Mouse (Mus musculus) neural tube, embryonic 12.5 days (tissue): ENCODE data around the gene Uap1l1. TPM values are rescaled to one million over a fixed set of nuclear protein-coding genes. Genes with fewer than 3 reads are reported as not detected.

Experiments used
- ATAC-seq: fragments of 200-750 bp; cut with Nextera tagmentation; 2 replicates; pipeline ENCODE4 v1.8.0; 2017; ENCODE audit warnings: low read depth, mild to moderate bottlenecking, moderate TSS enrichment, moderate library complexity; ENCODE audit not compliant: low FRiP score
- H3K27ac ChIP-seq: fragments of 300-500 bp; sonication (generic); 2 replicates; pipeline ENCODE4 v1.5.1; 2016
- H3K27me3 ChIP-seq: fragments of 300-500 bp; sonication (generic); replicated peaks from 2 replicates; pipeline ENCODE4 v1.6.1; 2016; ENCODE audit warnings: mild to moderate bottlenecking
- H3K36me3 ChIP-seq: fragments of 300-500 bp; sonication (generic); 2 replicates; pipeline ENCODE4 v1.6.1; 2016; ENCODE audit warnings: mild to moderate bottlenecking
- H3K4me1 ChIP-seq: fragments of 300-500 bp; sonication (generic); 2 replicates; pipeline ENCODE4 v1.6.1; 2016
- H3K4me2 ChIP-seq: fragments of 300-500 bp; sonication (generic); replicated peaks from 2 replicates; pipeline ENCODE4 v1.6.1; 2016; ENCODE audit warnings: mild to moderate bottlenecking
- H3K4me3 ChIP-seq: fragments of 300-500 bp; sonication (generic); 2 replicates; pipeline ENCODE4 v1.5.1; 2016
- H3K9ac ChIP-seq: fragments of 300-500 bp; sonication (generic); 2 replicates; pipeline ENCODE4 v1.6.1; 2016; ENCODE audit warnings: mild to moderate bottlenecking
- H3K9me3 ChIP-seq: fragments of 300-500 bp; sonication (generic); 2 replicates; pipeline ENCODE4 v1.6.1; 2016; ENCODE audit warnings: mild to moderate bottlenecking
- WGBS: fragments of 180-500 bp; shearing (Covaris S2); methylation state at CpG from one replicate; pipeline ENCODE4 v1.1.7; 2016; 5-methylcytosine and 5-hydroxymethylcytosine counted together
- polyA plus RNA-seq: library from polyadenylated mRNA; unstranded; fragments of >200 nt; fragmentation: Nextera tagmentation; extraction: Ambion mirVana; gene quantifications from 2 replicates; pipeline ENCODE4 v1.2.1, GENCODE M21; 2016

Gene Uap1l1
- polyA plus RNA-seq, 1 experiment from 2014 or later = 5.6 TPM

GRCm38 (mm10) chr2:25363478-25364178, 1.9 kb downstream of the Uap1l1 start:
- WGBS = 63% methylated on average over 13 of the region's 13 CpGs
- no peak overlapping the region for H3K27ac ChIP-seq
- H3K4me3 ChIP-seq = no peak overlapping the region
- ATAC-seq = no peak
- no peak overlapping the region for H3K4me2 ChIP-seq
- no peaks in the 10 kb centered on the region for H3K36me3 ChIP-seq
- H3K27me3 ChIP-seq = peaks cover 41% of the 10 kb centered on the region
- no peak overlapping the region for H3K9ac ChIP-seq
- 0 out of 2 replicates have a peak, but pooled peaks cover 10% of the 10 kb centered on the region for H3K4me1 ChIP-seq
- no peaks in the 10 kb centered on the region for H3K9me3 ChIP-seq

- ATAC-seq = no peak
- Histone ChIP-seq H3K4me2 (no peak overlapping the region), H3K9ac (no peak overlapping the region), H3K4me1 (peaks cover 18% of the 10 kb centered on the region), H3K4me3 (no peak overlapping the region), H3K36me3 (no peaks in the 10 kb centered on the region), H3K9me3 (no peaks in the 10 kb centered on the region), H3K27me3 (peaks cover 22% of the 10 kb centered on the region), H3K27ac (no peak overlapping the region)
- WGBS = 84% methylated on average over 4 of the region's 4 CpGs
These were observed 5.6 kb downstream of the Uap1l1 start for GRCm38 (mm10) chr2:25359848-25360247.

DNA sequence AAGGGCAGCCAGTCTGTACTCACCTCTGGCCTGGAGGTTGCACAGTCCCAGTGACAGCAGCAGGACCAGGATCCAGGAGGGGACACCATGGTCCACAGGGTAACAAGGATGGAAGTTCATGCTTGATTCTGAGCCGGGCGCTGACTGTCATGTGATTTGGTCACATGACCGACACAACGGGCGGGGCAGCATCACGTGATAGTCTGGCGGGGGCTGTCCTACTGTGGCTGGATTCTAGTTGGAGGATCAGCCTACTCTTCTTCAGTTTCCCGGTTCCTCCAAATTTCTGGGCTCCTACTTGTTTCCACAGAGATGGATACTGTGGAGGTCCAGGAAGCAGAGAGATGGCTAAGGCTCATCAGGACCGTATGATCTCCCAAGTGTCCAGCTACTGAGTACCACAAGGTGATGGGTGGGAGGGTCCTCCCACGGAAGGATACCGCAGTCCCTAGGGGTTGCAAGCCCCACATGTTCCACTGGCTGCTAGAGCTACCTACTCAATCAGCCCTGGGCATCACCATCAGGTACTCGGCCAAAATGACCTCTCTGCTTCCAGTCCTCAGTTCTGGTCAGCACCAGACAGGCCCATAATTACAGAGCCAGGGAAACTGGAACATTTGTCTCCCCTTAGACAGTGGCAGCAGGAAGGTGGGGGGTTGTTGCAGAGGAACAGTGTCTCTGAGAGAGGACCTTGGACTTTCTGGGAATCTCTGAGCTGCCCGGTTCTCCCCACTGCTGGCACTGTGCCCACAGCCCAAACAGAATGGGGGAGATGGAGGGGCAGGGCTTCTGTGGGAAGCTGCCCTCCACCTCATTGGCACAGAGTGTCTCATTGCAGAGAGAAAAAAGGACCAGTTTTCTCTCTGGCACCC, 9.0 kb downstream of the Uap1l1 start, which contains the start of gene Dpp7:
Gene Dpp7 (minus strand): TSS at position 152 of the 872 bp plus-strand sequence.
- Histone ChIP-seq H3K27ac (no peak within 1 kb of the TSS), H3K4me1 (peaks cover 17% of the 10 kb centered on the region), H3K4me3 (peak within 1 kb of the TSS; percentile 43), H3K9ac (peak within 1 kb of the TSS; percentile 55), H3K9me3 (no peaks in the 10 kb centered on the region), H3K4me2 (peak within 1 kb of the TSS; percentile 75), H3K36me3 (peaks cover 13% of the 10 kb centered on the region), H3K27me3 (no peaks in the 10 kb centered on the region)
- peak; percentile 71 for ATAC-seq
- WGBS = 5% methylated on average over 13 of the region's 13 CpGs

DNA sequence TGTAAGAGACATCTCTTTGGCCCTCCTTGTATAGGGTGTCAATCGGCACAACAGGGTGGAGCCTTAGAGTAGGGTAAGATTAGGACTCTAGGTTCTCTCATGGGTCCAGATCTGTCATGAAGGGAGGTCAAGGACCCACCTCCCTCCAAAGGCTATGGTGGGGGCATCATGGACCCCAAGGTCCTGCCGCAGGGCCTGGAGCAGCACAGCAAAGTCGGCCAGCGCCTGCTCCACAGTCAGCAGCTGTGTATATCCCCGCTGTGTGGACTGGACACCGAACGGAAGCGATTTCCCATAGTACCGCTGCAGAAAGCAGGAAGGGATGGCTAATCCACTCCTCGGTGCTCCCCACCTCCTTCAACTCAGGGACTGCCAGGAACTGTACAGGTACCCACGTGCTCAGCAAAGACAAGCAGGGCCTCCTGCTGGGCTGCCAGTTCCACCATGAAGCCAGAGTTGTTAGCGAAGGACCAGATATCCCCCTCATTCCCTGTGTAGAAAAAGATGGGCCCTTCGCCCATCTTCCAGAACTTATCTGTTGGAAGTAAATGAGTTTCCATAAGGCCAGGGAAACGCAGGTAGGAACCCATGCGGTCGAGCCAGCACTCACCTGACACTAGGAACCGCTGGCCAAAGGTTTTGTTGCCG, 9.9 kb downstream of the Uap1l1 start:
- peak overlapping the region; percentile 5; the same call in 1 of the 2 replicates for H3K9ac ChIP-seq
- H3K4me2 ChIP-seq = peak overlapping the region; percentile 75
- no peak overlapping the region for H3K27ac ChIP-seq
- peak overlapping the region; percentile 43 for H3K4me3 ChIP-seq
- ATAC-seq = peak; percentile 22; the same call in 1 of the 2 replicates
- H3K9me3 ChIP-seq = no peaks in the 10 kb centered on the region
- 39% methylated on average over 18 of the region's 18 CpGs for WGBS
- H3K36me3 ChIP-seq = peaks cover 22% of the 10 kb centered on the region
- H3K4me1 ChIP-seq = peaks cover 17% of the 10 kb centered on the region
- H3K27me3 ChIP-seq = no peaks in the 10 kb centered on the region

- no peak overlapping the region for H3K9ac ChIP-seq
- WGBS = 86% methylated on average over 6 of the region's 6 CpGs
- peaks cover 35% of the 10 kb centered on the region for H3K36me3 ChIP-seq
- no peak overlapping the region for H3K4me3 ChIP-seq
- H3K27me3 ChIP-seq = no peaks in the 10 kb centered on the region
- no peak overlapping the region for H3K27ac ChIP-seq
- no peaks in the 10 kb centered on the region for H3K9me3 ChIP-seq
- no peak for ATAC-seq
- H3K4me1 ChIP-seq = peaks cover 17% of the 10 kb centered on the region
- H3K4me2 ChIP-seq = no peak overlapping the region
These were observed 11.3 kb downstream of the Uap1l1 start for GRCm38 (mm10) chr2:25354211-25354610.

DNA sequence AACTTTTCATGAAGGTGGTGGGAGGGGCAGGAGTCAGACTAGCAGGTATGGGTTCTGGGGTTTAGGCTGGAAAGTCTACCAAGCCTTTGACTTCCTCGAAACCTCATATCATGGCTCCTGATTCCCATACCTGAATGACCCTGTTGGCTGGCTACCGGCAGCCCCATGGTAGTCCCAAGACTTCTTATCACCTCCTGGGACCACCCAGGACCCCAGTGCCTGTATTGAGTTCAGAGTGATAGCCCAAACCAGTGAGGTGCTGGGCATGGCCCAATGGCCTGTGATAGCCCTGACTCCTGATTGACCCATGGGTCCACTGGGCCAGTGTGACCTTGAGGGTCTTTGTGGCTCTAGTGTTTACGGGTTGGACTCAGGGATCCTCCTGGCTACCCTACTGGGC, 14.8 kb downstream of the Uap1l1 start:
- Histone ChIP-seq H3K9me3 (no peaks in the 10 kb centered on the region), H3K4me3 (no peak overlapping the region), H3K4me2 (no peak overlapping the region), H3K36me3 (peaks cover 66% of the 10 kb centered on the region), H3K9ac (no peak overlapping the region), H3K27me3 (no peaks in the 10 kb centered on the region), H3K4me1 (peaks cover 9% of the 10 kb centered on the region), H3K27ac (no peak overlapping the region)
- WGBS = 94% methylated on average over 3 of the region's 3 CpGs
- no peak for ATAC-seq

DNA sequence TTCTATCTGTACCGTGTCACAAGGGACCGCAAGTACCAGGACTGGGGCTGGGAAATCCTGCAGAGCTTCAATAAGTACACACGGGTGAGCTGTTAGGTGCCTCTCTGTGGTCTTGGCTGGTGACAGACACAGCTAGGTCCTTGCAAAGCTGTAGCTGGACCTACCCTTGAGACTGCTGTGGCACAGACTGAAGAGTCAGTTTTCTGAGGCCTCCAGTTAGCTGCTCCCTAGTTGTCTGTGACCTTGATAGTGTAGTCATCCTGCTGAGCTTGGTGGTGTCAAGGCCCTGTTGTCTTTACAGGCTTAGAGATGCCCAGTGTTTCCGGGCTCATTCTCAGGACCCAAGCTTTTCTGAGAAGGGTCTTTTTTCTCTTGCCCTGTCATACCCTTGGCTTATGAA, 16.0 kb downstream of the Uap1l1 start:
- H3K4me2 ChIP-seq = no peak overlapping the region
- H3K9me3 ChIP-seq = no peaks in the 10 kb centered on the region
- H3K4me3 ChIP-seq = no peak overlapping the region
- H3K27ac ChIP-seq = no peak overlapping the region
- no peak overlapping the region for H3K9ac ChIP-seq
- no peaks in the 10 kb centered on the region for H3K27me3 ChIP-seq
- H3K36me3 ChIP-seq = peaks cover 78% of the 10 kb centered on the region
- H3K4me1 ChIP-seq = no peaks in the 10 kb centered on the region
- no peak for ATAC-seq
- WGBS = 94% methylated on average over 4 of the region's 4 CpGs

DNA sequence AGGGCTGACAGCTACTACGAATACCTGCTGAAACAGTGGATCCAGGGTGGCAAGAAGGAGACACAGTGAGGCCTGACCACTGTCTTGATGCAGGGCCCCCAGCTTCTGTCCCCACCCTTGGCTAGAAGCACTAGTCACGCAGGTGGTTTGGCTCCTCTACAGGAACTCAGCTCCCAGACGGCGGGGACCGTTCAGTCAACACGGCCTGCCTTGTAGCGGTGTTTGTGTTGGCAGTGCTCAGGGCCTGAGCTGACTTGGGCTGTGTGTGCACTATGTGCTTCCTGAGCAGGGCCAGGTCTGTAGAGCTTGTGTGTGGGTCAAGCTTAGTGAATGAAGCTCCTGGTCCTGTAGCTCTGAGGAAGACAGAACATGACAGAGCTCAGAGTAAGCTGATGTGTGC, 17.3 kb downstream of the Uap1l1 start:
- ATAC-seq = no peak
- Histone ChIP-seq H3K4me3 (no peak overlapping the region), H3K27ac (no peak overlapping the region), H3K27me3 (no peaks in the 10 kb centered on the region), H3K4me1 (no peaks in the 10 kb centered on the region), H3K9me3 (no peaks in the 10 kb centered on the region), H3K4me2 (no peak overlapping the region), H3K36me3 (peaks cover 92% of the 10 kb centered on the region), H3K9ac (no peak overlapping the region)
- 96% methylated on average over 7 of the region's 7 CpGs for WGBS

- Histone ChIP-seq H3K4me1 (peaks cover 7% of the 10 kb centered on the region), H3K9me3 (no peaks in the 10 kb centered on the region), H3K4me3 (no peak overlapping the region), H3K27me3 (no peaks in the 10 kb centered on the region), H3K4me2 (no peak overlapping the region), H3K27ac (no peak overlapping the region), H3K9ac (no peak overlapping the region), H3K36me3 (peaks cover 83% of the 10 kb centered on the region)
- 92% methylated on average over 6 of the region's 6 CpGs for WGBS
- no peak for ATAC-seq
These were observed 27.2 kb downstream of the Uap1l1 start for GRCm38 (mm10) chr2:25338303-25338702.

- Histone ChIP-seq H3K4me2 (peak overlapping the region; percentile 95), H3K27me3 (no peaks in the 10 kb centered on the region), H3K9ac (peak overlapping the region; percentile 85; the same call in 1 of the 2 replicates), H3K4me3 (peak overlapping the region; percentile 86), H3K4me1 (peaks cover 17% of the 10 kb centered on the region), H3K9me3 (no peaks in the 10 kb centered on the region), H3K36me3 (peaks cover 46% of the 10 kb centered on the region), H3K27ac (no peak overlapping the region)
- no peak for ATAC-seq
- 76% methylated on average over 2 of the region's 2 CpGs for WGBS
These were observed 31.9 kb downstream of the Uap1l1 start for GRCm38 (mm10) chr2:25333569-25333968.

GRCm38 (mm10) chr2:25332286-25333160, 33.0 kb downstream of the Uap1l1 start, which contains the start of gene Man1b1:
TSS of gene Man1b1 (plus strand) at chr2:25332338.
- under 1% methylated on average over 78 of the region's 78 CpGs for WGBS
- H3K4me2 ChIP-seq = peak within 1 kb of the TSS; percentile 95
- peaks cover 36% of the 10 kb centered on the region for H3K36me3 ChIP-seq
- no peaks in the 10 kb centered on the region for H3K9me3 ChIP-seq
- H3K27me3 ChIP-seq = no peaks in the 10 kb centered on the region
- H3K4me1 ChIP-seq = peaks cover 17% of the 10 kb centered on the region
- peak; percentile 97 for ATAC-seq
- peak within 1 kb of the TSS; percentile 77 for H3K27ac ChIP-seq
- peak within 1 kb of the TSS; percentile 85 for H3K9ac ChIP-seq
- H3K4me3 ChIP-seq = peak within 1 kb of the TSS; percentile 86
